Mouse (Mus musculus) heart, adult 2 months (tissue): ENCODE data around the gene Inpp5d. TPM values are rescaled to one million over a fixed set of nuclear protein-coding genes. Genes with fewer than 3 reads are reported as not detected.
A peak's percentile ranks its signal among the peaks of the same experiment; 100 is the strongest.

Experiments
- DNase-seq, 2 experiments: peaks; one replicate each; pipeline ENCODE4 v3.0.0; 2021
- H3K27ac ChIP-seq: fragments of 200-600 bp; 2 replicates; pipeline ENCODE4 v1.8.1; 2022
- H3K27me3 ChIP-seq: fragments of 200-500 bp; 2 replicates; pipeline ENCODE4 v1.6.1; 2012; ENCODE audit warnings: mild to moderate bottlenecking, low read length, inconsistent platforms, mixed read lengths; ENCODE audit not compliant: control insufficient read depth, insufficient read depth
- H3K36me3 ChIP-seq: fragments of 200-500 bp; 2 replicates; pipeline ENCODE4 v1.6.1; 2012; ENCODE audit warnings: low read length, inconsistent platforms; ENCODE audit not compliant: control insufficient read depth, insufficient read depth
- H3K4me1 ChIP-seq: fragments of 200-500 bp; 2 replicates; pipeline ENCODE4 v1.6.1; 2011; ENCODE audit warnings: low read length; ENCODE audit not compliant: control insufficient read depth, insufficient read depth
- H3K4me3 ChIP-seq: fragments of 200-600 bp; 2 replicates; pipeline ENCODE4 v1.8.1; 2022
- H3K79me2 ChIP-seq: fragments of 200-500 bp; replicated peaks from 2 replicates; pipeline ENCODE4 v1.6.1; 2012; ENCODE audit warnings: mild to moderate bottlenecking, inconsistent platforms, low read length, moderate library complexity, mixed read lengths; ENCODE audit not compliant: control insufficient read depth, insufficient read depth
- H3K9ac ChIP-seq: fragments of 200-500 bp; 2 replicates; pipeline ENCODE4 v1.6.1; 2012; ENCODE audit warnings: low read depth, mild to moderate bottlenecking, control low read depth, inconsistent platforms, low read length, mixed read lengths
- CTCF ChIP-seq: fragments of 200-600 bp; IDR thresholded peaks from 2 replicates; pipeline ENCODE4 v1.8.1; 2022; ENCODE audit warnings: antibody characterized with exemption, mild to moderate bottlenecking, moderate library complexity
- EP300 ChIP-seq: fragments of 200-500 bp; IDR thresholded peaks from 2 replicates; pipeline ENCODE4 v1.6.1; 2011; ENCODE audit warnings: low read depth, low read length, control low read depth; ENCODE audit not compliant: insufficient read depth
- POLR2A ChIP-seq: fragments of 200-500 bp; IDR thresholded peaks from 2 replicates; pipeline ENCODE4 v1.6.1; 2011; ENCODE audit warnings: mild to moderate bottlenecking, low read depth, low read length, control low read depth; ENCODE audit not compliant: insufficient read depth
- WGBS: fragments of 180-500 bp; shearing (Covaris S2); methylation state at CpG from one replicate; pipeline ENCODE4 v1.1.7; 2018; 5-methylcytosine and 5-hydroxymethylcytosine counted together
- intact Hi-C: fragments of 180-260 bp; cut with DNase I; formaldehyde crosslinking; loops from one replicate; pipeline ENCODE4 v1.15.1; 2025
- polyA plus RNA-seq: library from polyadenylated mRNA; depleted of rRNA; stranded (reverse); fragments of >200 nt; gene quantifications from 2 replicates; pipeline ENCODE4 v1.2.3, GENCODE M21; 2012
- total RNA-seq, 2 experiments: library from RNA; stranded (reverse); gene quantifications; 2 replicates each; pipeline ENCODE4 v1.2.3; 2021

The Inpp5d gene
- total and polyA plus RNA-seq, 3 experiments = 13.2 to 13.8 (median 13.5) TPM

DNA sequence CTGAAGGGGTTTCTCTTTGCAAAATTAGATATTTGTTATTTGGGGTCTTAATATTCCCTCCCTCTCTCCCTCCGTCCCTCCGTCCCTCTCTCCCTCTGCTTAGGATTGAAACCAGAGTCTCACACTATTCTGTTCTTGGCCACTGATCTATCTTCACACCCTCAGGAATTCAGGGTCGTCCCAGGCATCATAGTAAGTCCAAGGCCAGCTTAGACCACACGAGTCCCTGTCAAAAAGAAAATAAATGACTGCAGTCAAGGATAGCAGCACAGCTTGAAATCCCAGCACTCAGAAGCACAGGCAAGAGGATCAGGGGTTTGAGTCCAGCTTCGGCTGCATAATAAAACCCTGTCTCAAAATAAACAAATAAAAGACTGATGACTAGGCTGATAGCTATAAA, 35.0 kb downstream of the Inpp5d start:
- H3K4me3 ChIP-seq = no peak overlapping the region
- intact Hi-C loops = no loop called here
- 52% methylated on average over 5 of the region's 5 CpGs for WGBS

DNA sequence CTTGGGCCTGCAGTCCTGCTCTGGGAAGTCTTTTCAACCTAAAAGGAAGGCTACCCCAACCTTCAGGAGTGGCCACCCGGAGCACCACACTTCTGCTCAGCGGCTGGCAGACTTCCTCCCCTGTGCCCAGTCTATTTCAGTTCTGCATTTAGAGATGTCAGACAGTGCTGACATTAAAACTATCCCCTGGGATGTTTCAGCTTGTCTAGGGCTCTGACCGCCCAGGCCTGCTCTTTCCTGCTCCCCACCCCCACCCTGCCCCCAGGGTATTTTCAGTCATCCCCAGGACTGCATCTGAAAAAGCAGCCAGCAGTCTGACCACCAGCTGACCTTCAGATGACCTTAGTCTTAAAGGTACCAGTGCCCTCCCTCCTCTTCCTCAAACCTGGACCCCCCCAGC, 38.0 kb downstream of the Inpp5d start:
- no peaks in the 10 kb centered on the region for H3K79me2 ChIP-seq
- H3K4me1 ChIP-seq = peaks cover 10% of the 10 kb centered on the region
- peak in 1 of 2 experiments; percentile 58 for DNase-seq
- TF ChIP-seq EP300 (no peak), POLR2A (no peak), CTCF (no peak)
- no peaks in the 10 kb centered on the region for H3K27me3 ChIP-seq
- no peak overlapping the region for H3K4me3 ChIP-seq
- H3K9ac ChIP-seq = no peak overlapping the region
- intact Hi-C loops = no loop called here
- H3K27ac ChIP-seq = no peak overlapping the region
- 53% methylated on average over 3 of the region's 3 CpGs for WGBS
- no peaks in the 10 kb centered on the region for H3K36me3 ChIP-seq

More for the DNA sequence above, 35.0 kb downstream of the Inpp5d start:
- H3K9ac ChIP-seq = no peak overlapping the region
- TF ChIP-seq CTCF (no peak), POLR2A (no peak), EP300 (no peak)
- no peak for DNase-seq
- H3K36me3 ChIP-seq = peaks cover 2% of the 10 kb centered on the region; the same call in 1 of the 2 replicates
- peaks cover 11% of the 10 kb centered on the region for H3K4me1 ChIP-seq
- H3K27me3 ChIP-seq = no peaks in the 10 kb centered on the region
- no peaks in the 10 kb centered on the region for H3K79me2 ChIP-seq
- no peak overlapping the region for H3K27ac ChIP-seq

DNA sequence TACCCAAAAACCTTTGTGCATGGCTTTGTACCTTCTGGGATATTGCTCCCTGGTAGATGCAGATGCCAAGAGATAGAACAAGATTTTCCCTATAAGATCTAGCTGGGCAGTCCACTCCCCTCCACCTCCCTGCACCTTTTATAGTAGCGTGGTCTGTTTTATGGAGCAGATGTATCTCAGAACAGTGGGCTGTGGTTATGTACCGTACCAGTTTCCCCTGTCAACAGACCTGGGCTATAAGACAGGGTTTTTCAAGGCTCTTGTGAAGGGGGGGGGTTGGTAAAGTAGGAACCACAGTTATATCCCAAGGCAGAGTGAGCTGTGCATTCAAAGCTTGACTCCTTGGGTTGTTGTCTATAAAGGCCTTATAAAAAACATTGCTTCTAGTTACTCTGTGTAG, 38.4 kb downstream of the Inpp5d start:
- TF ChIP-seq POLR2A = no peak
- TF ChIP-seq EP300 = no peak
- TF ChIP-seq CTCF = no peak
- H3K36me3 ChIP-seq = no peaks in the 10 kb centered on the region
- peaks cover 10% of the 10 kb centered on the region for H3K4me1 ChIP-seq
- H3K9ac ChIP-seq = no peak overlapping the region
- no peak overlapping the region for H3K4me3 ChIP-seq
- no peaks in the 10 kb centered on the region for H3K79me2 ChIP-seq
- intact Hi-C loops = no loop called here
- H3K27ac ChIP-seq = no peak overlapping the region; the same call in 1 of the 2 replicates
- 88% methylated on average over 2 of the region's 2 CpGs for WGBS
- no peaks in the 10 kb centered on the region for H3K27me3 ChIP-seq
- no peak for DNase-seq

DNA sequence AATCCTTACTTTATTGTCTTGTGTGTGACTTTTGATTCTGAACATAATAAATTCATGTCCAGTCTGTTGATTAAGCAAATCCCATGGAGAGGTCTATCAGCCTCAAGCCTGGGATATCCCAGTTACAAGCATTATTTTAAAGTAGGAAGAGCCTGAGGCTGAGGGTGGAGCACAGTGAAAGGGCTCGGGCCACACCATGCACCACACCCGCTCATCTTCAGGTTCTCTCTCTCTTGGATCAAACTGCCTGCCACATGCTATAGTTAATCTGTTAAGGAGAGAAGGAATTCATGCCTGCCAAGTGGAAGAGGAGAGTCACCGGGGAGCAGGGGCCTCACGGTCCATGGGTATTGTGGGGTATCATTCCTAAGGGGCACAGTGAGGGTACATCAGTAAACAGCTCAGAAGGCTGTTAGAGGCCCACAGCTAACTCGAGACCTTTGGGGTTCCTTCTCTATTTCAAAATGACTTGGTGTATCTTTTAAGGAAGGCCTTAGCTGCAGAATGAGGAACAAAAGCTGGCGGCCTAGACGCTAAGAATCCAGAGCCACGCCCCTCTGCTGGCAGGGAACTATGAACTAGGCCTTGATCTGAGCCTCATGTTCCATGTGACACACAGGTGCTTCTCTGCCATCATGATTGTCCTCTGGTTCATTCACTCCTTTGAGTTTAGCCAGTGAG, 39.0 kb downstream of the Inpp5d start:
- Histone ChIP-seq H3K9ac (no peak overlapping the region), H3K27me3 (no peaks in the 10 kb centered on the region), H3K4me3 (no peak overlapping the region), H3K36me3 (no peaks in the 10 kb centered on the region), H3K27ac (no peak overlapping the region; the same call in 1 of the 2 replicates), H3K79me2 (no peaks in the 10 kb centered on the region), H3K4me1 (peaks cover 10% of the 10 kb centered on the region)
- intact Hi-C loops = no loop called here
- WGBS = 71% methylated on average over 8 of the region's 8 CpGs
- TF ChIP-seq EP300 (no peak), POLR2A (no peak), CTCF (no peak)
- DNase-seq = peak in 1 of 2 experiments; percentile 69

DNA sequence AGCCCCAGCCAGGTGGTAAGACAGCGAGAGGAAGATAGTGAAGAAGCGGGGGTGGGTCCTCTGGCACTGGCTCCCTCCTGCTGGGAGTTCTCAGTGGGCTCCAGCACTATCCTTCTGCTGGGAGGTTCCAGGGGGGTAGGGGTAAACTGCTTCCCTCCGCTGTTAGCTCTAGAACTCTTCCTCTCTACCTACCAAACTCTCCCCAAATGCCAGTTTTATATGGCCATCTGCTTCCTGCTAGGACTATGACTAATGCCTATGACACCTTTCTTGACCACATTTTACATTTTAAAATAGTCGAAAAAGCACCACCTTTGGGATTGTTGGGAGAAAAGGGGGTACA, 39.5 kb downstream of the Inpp5d start:
- Histone ChIP-seq H3K27ac (no peak overlapping the region), H3K27me3 (no peaks in the 10 kb centered on the region), H3K4me1 (peaks cover 10% of the 10 kb centered on the region), H3K79me2 (no peaks in the 10 kb centered on the region), H3K36me3 (no peaks in the 10 kb centered on the region), H3K4me3 (no peak overlapping the region), H3K9ac (no peak overlapping the region)
- DNase-seq = no peak
- intact Hi-C loops = no loop called here
- no peak for TF ChIP-seq POLR2A
- WGBS = 77% methylated on average over 4 of the region's 4 CpGs

DNA sequence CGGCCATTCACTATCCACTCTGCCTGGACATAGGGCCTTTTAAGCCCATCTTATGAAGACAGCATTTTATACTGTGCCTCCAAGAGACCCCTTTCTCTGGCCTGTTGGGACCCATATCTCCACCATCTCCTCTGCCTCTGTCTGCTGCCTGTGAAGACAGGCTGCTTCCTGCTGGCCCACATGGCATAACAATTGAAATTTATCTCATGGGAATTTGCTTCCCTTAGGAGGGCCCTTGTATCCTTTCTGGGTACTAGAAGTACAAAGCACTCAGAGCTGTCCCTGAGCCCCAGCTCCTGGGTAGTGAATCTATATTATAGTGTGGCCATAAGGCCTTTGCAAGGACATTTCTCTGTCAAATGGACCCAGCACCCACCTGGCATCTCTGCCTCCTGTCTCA, 40.6 kb downstream of the Inpp5d start:
- Histone ChIP-seq H3K27ac (peak overlapping the region; percentile 28; the same call in 1 of the 2 replicates), H3K4me1 (peaks cover 10% of the 10 kb centered on the region), H3K36me3 (no peaks in the 10 kb centered on the region), H3K27me3 (no peaks in the 10 kb centered on the region), H3K9ac (no peak overlapping the region), H3K79me2 (no peaks in the 10 kb centered on the region), H3K4me3 (no peak overlapping the region)
- TF ChIP-seq POLR2A = no peak
- TF ChIP-seq EP300 = no peak
- 64% methylated on average over 1 of the region's 1 CpGs for WGBS
- no peak for DNase-seq
- intact Hi-C loops = loop anchor here (2.0 kb wide), 1 partner anchor 40 kb away; the partner anchor contains the start of gene Inpp5d
